Mouse (Mus musculus) induced T-regulatory cell, adult 2 months (primary cell): Measurements from ENCODE around the gene Lgr5.

ENCODE experiments used
- DNase-seq: peaks from one replicate; pipeline ENCODE4 v3.0.0-alpha.2; 2012; ENCODE audit warnings: low read depth

The Lgr5 gene

DNA sequence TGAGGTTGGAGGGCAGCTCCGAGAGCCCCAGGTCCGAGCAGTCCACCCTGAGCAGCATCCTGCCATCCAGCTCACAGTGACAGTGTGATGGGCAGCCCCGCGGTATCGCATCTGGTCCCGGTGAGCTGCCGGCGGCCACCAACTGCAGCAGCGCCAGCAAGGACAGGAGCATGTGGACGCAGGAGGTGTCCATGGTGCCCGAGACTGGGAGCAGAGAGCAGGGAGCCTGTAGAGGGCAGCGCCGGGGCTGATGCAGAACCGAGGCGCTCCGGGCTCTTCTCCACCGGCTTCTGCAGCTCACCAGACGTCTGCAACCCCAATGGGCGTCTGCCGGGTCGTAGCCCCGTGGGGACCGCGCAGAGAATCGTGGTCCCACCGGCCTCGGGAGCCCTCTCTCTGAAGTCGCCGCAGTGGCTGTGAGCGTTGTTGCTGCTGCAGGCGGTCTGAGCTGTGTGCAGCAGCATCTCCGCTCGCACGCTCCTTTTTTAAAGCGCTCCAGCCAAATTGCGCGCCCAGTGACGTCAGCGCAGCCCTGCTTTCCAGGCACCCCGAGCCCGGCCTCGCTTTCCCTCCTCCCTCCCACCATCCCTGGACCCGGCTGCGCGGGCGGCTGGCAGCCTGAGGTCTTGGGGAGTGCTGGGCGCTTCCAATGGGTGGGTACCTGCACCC is at the start of gene Lgr5:
Gene Lgr5 (minus strand): TSS at position 480 of the 669 bp plus-strand sequence.
- DNase-seq = no peak

DNA sequence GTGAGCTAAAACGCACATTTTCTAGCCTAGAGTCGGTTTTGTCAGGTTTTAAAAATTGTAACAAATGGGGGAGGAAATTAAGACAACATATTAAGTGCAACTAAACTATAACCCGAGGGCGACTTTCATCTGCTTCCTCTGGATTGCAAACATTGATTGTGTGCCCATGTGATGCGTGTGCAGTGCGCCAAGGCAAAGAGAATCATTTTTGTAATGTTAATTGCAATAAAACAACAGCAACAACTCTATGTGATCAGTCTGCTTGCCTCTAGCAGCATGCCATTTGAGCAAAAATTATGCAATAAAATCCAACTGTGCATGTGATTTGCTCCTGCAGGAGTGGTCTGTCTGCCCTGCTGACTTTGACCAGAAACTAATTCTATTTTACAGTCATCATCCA is 39.1 kb upstream of the Lgr5 start:
- DNase-seq = no peak

DNA sequence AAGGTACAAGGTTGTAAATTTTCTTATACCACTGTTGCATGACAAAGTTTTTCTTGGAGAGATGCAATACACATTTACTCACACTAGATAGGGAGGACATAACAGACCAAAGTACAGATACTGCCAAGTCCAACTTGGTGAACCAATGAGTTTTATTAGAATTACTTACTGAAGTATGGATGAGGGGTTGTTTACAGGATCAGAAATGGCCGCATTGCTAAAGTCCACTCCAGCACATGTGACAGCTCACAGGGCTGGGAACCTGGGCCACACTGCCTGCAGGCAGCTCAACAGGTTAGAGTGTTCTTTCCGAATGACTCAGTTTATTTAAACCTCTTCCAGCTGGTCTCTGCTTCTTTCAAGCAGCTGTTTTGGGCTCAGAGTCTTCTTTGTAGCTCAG is 37.4 kb upstream of the Lgr5 start:
- no peak for DNase-seq

DNA sequence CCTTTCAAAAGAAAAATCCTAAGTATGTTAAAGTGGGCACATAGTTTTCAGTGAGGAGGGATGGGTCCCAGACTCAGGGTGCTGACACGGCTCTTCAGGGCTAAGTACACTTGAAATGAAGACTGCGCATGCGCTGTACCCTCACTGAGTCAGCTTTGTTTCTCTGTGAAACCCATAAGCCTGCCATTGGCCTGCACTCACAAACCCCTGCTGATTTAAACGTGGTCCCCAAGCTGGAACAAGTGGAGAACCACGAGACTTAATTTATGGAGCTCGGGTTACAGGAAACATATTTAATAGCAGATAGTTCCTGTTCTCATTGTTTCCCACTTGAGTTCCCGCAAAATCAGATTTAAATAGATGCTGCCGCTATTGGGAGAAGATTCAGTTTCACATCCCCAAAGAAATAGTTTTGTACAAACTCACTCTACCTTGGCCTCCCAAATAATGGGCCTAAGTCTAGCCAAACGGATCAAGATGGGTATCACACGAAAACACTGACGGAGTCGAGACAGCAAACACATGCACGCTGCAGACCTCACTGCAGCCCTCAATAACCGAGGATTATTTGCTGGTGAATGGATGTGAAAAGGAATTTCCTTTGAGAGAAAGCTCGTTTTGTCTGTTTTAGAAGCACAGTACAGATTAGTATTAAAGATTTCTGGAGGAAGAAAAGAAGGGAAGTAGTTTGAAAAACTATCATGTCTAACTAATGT is 36.5 kb upstream of the Lgr5 start:
- no peak for DNase-seq

DNA sequence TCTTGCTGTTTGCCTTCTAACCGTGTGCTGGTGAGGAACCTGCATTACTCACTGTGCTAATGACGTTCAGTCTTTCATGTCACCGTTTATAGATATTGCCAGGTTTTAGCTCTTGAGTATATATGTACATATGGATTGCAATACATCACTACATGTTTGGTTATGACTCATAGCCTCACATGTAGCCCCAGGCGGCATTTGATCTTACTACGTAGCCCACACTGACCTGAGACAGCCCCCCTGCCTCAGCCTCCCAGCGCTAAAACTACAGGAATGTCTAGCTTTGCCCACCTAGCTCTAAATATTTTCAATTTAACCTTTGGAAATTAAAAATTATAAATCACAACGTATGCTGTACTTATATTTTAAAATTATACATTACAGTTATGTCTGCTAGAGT is 35.9 kb upstream of the Lgr5 start:
- no peak for DNase-seq

DNA sequence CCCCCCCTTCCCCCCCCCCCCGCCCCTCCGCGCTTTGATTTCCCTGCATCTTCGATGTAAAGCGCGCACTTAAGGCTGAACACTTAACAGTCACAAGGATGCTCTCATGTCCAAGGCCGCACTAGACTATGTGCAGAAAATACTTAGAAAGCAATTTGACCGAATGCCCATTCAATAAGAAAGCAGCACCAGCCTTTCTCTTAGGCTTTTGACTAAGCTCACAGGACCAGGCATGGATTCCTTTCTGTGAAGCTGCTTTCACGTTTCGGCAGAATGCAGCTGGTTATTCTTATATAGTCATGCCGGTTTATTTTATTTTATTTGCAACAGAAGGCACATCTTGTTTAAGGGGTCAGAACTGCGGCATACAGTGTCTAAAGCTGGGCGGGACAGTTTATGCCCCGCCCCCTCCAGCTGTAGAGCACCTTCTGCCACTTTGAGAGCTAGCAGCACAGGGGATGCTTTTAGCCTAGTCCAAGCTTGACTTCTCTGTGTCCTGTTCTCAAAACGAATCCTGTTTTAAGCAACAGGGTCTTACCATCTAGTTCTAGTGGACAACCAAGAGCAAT is 30.8 kb upstream of the Lgr5 start:
- DNase-seq = no peak

DNA sequence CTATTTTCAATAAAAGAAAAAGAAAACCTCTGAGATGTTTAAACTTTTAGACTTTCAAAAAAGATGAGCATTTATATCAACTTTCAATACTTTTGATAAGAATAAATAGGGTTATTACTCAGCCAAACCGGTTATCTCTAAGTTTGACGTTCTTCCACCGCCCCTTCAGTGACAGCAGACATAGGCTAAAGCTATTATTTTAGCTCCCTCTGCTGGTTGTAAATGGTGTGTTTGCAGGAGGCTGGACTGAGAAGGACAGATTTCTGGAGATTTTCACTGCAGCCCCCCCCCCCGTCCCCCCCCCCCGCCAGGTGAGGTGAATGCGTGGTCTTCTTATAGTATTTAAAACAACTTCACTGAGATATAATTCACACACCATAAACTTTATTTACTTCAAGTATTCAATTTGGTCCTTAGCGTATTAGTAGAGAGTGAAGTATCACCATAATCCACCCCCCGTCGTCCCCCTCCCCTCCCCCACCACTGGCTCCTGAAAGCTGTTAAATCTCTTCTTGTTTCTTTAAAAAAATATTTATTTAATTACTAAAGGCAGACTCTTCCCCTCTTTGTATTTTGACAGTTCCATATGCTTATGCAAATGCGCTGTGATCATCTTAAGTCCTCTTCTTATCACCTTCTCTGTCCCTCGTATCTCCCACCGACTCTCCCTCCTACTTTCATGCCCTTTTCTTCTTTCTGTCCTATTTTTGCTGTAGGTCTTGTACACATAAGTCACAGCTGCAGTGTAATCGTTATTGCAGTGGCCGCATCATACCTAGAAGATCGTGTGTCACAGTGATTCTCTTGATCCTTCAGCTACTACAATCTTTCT is 30.1 kb upstream of the Lgr5 start:
- peak; percentile 49 for DNase-seq

DNA sequence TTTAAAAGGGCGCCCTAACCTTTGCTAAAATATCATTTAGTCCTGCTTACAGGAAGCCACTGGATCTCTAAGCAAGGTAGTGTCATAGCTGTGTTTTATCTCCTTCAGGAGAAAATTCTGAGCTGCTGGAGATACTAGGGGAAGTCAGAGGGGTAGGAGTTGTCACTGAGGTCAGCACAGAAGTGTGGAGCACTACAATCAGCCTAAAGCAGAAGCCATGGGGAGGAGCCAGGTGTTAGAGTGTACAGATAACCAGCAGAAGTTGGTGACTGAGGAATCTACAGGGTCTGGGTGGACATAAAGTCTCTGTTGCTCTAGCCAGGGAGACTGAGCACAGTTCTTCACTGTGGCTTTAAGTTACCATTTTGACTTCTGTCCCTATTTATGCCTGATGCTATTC is 8.2 kb upstream of the Lgr5 start:
- DNase-seq = no peak

DNA sequence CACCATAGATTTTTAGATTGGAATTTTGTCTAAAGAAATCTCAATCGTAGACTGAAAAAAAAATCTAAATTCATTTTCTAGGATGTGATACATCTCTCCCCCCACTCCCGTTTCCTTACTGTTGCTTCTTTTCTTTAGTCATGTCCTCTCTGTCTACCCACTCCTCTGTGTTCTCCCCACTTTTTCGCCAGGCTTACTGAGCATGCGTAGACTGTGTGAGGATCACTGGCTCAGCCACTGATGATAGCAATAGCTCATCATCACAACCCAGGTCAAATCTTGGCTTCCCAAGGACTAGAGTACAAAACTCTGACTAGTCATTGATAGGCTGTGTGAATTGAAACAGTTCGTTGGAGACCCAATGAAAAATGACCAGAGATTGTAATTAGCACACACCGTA is 6.1 kb upstream of the Lgr5 start:
- DNase-seq = no peak

DNA sequence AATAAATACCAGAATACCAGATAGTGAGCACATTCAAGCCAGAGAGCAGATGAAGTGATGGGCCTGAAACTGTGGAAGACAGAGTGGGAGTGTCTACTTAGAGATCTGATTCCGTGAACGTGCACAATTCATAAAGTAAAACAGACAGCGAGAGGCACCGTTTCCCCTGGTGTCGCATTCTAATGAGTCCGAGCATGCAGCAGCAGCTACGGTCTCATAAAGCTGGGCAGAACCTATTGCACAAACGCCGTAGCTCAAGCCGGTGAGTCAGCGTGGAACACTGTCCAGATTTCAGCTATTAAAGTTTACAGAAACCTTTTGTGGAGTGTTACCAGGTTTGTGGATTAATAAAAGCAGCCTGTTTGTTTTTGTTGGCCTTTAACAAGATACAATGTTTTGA is 5.6 kb upstream of the Lgr5 start:
- DNase-seq = no peak

DNA sequence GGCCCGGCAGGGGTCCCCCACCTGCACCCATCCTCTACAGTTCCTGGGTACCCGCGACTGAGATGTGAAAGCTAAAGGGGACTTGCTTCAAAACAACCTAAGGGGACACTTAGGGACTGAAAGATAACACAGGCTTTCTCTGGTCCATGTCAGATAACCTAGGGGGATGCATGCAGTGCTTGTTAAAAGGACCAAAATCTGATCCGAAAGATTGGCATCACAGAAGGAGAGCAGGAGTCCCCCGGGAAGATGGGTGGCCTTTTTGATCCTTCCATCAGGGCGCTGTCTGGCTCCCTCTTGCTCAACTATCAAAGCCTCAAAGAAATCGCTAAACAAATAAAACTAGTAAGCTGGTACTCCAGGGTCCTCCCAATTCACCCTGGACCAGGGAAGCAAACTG is 399 bp upstream of the Lgr5 start:
- no peak for DNase-seq

DNA sequence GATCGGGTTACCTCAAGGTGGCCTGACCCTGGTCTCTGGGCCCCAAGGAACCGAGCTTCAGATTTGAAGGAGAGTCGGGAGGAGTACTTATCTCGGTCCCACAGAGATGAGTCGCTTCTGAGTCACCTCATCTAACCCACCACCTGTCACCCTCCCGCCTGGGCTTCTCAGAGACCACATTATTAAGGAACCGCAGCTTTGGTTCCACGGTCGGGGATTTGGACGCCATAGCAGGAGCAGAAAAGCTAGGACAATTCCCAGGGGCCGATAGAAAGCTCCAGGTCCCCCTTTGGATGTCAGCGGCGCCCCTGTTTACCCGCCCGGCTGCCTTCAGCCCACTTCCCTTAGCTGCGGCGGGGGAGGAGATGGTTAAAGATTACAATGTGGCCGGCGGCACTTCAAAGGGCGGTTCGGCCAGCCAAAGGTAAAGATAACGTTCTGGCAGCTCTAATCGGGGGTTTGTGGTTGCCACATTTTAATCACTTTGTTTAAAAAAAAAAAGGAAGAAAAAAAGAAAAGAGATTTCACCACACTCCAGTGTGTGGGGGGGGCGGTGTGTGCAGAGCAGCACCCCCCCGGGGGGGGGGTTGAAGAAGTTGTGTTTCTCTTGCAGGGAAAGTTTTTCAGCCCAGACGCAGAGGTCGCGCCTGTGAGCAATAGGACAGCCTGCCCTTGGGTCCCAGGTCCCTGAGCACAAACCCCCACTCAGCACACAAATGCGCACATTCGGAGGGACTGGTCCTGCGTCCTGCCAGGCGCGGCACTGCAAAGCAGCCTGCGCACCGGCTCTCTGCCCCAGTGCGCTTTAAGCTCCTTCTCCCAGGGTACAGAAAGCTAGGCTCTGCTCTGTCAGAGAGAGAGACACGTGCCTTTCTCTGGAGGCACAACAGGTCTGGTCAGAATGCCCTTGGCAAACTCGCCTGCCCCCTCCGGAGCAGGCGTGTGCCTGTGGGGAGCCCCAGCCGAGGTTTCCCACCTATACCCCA is 1.0 kb downstream of the Lgr5 start:
- DNase-seq = peak; percentile 7

DNA sequence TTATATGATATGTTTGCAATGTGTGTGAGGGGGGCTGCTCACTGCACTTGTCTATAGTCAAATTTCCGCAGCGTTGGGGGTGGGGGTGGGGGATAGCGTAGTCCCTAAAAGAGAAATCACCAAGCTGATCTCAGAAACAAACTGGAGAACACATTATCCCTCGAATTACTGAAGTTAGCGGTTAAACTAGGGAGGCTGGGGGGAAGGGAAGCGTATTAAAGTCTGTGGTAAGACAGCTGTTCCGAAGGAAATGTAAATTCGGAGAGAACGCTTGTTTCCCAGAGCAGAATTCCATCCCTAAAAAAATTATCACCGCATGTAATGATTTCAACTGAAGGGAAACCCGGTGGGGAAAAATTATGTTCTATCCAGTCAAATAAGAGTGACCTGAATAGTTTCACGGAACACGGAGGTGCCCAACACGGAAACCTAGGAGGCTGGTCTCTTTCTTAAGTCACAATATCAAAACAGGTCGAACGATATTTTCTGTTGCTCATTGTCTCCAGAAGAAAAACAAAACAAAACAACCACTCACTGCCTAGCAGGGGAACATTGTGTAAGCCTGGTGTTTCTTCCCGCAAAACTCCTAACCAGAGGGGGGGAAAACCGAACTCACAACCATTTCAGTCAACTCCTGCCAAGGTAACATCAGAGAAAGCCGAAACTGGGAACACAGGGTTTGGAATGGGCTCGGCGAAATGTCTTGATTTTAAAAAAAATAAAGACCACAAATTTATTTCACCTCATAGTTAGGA is 1.9 kb downstream of the Lgr5 start:
- peak; percentile 1 for DNase-seq

DNA sequence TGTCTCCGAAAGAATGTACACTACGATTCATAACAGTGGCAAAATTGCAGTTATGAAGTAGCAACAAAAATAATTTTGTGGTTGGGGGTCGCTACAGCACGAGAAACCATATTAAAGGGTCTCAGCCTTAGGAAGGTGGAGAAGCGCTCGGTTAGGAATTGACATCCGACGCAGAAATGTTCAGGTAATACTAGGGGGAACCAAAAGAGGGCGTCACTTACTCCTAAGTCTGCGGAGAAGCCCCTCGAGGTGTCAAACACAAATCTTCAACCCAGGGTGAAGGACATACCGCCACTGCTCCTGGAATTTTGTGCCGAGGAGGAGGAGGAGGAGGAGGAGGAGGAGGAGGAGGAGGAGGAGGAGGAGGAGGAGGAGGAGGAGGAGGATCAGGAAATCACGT is 2.9 kb downstream of the Lgr5 start:
- DNase-seq = no peak

DNA sequence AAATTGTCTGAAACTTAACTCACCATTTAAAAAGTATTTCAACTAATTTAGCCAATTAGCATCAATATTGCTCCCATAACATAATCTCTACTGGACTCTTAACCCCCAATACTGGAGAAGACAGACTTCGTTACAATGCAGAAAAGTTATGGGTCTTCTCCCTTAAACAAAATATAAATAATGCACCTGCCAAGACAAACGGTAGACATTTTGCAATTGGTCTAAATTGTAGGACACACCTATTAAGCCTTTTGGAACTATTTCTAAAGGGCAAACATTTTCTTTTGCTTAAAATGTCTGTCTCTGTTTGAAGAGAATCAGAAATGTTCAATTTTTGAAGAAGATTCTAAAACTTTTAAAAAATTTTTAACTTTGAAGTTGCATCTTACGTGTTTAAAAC is 4.5 kb downstream of the Lgr5 start:
- no peak for DNase-seq

DNA sequence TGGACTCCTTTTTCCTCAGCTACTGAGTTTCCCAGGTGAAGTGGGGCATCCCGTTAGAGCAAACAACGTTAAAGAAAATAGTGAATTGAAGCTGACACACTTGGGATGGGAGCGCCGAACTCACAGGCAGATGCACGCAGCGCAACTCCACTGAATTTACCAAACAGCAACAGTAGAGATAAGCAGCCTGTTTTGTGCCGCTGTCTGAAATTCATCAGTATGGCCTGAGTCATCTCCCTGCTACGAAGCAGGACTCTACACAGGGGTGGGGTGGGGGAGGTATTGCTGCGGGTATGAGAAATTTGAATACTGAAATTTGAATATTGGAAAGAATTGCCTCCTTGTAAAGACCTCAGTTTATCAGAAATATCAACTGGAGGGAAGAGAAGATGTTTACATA is 5.6 kb downstream of the Lgr5 start:
- no peak for DNase-seq

DNA sequence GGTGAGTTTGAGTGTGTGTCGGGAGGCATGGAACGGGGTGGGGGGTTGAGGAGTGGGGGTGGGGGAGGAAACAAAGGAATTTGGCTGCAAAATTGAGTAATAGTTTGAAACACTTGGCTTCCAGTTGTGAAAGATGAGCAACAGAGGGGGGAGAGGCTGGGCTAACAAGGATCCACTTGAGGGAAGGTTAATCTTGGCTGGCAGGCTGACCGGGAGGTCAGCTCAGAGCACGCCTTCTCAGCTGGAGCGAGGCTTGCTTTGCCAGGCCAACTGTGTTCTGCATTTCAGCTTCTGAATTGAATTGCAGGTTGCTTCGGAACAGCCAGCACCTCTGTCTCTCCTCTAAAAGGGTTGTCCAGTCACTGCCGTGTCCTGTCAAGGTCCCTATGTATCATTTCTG is 8.1 kb downstream of the Lgr5 start:
- DNase-seq = no peak

DNA sequence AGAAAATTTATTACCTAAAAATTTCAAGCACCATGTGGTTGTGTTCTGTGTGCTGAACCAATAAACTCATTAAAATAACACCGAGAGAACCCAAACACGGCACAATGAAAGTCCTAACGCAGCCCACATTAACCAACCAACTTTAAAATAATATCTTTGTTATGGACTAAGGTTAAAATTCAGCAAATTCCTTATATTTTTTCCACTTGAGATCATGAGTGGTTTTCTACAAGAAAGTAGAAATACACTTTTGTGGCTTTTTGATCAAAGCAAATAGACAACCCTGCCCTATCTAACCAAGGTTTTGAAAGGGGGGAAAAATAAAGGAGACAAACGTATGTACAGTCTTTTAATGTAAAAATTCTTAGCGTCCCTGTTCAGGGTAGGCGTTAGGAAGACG is 8.5 kb downstream of the Lgr5 start:
- no peak for DNase-seq

DNA sequence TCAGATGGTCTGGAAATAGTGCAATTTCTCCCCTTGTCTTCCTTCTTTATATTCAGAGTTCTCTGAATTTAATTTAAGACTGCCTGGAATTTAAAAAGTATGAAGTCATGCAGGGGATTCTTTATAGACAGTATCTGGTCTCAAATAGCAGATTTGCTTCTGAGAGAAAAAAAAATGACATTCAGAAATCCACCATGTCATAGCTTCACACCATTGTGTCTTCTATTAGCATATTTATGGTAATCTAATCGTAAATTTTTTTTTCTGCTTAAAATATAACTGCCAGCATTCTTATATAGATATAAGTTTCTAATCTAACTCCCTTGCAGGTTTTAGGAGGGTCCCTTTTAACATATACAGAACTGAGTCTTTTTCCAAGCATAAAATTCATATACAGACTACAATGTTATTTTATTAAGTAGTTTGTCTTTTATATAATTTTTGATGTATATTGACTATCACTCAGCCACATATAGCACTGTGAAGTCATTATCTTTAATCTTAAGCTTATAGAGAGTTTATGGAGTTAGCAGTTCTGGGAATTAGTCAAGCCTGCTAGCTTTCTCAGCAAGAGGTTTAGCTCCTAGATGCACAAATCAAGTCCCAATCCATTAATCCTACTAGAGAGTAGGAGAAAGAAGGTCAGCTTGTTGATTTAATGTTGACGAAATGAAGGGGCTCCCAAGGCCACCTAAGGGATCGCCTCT is 15.7 kb downstream of the Lgr5 start:
- no peak for DNase-seq

DNA sequence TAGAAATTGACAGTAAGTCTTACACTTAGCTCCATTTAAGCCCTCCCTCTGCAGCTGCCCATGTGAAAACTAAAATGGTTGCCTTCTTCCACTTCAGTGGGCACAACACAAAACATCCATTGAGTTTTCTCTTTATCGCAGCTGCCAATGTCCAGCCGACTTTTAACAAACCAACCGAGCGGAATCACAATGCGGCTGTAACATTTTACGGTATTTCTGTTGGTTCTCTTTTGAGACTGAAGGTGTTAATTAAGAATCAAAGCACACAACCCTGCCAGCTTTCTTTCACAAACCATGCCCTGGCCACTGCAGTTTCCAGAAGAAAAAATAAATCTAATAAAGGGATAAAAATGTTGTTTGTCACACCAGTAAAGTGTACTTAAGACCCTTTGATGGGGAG is 16.3 kb downstream of the Lgr5 start:
- DNase-seq = no peak
